Mouse (Mus musculus): ENCODE measurements at regions not wholly inside any gene's neighbourhood (a gene's known extent, or its start where the extent isn't known, plus 50 kb on each side); places are given as distances from the start of the nearest gene placed in this dataset.

GRCm38 (mm10) chr2:8756546-8756945, 1124.5 kb upstream of the 4930412O13Rik start:
- no peak for TF ChIP-seq POLR2A (IDR thresholded peaks at IDR 0.05; ENCODE audit: control insufficient read depth, extremely low read depth, insufficient read depth, low read length, poor library complexity)
- TF ChIP-seq CTCF (IDR thresholded peaks at IDR 0.05; ENCODE audit: borderline replicate concordance, control insufficient read depth, extremely low read depth, insufficient read depth, low read length, poor library complexity) = no peak

Data from thymus, adult 2 months (tissue).